12 mouse cellular contexts compared by ENCODE assay signal in the genomic region with DNA sequence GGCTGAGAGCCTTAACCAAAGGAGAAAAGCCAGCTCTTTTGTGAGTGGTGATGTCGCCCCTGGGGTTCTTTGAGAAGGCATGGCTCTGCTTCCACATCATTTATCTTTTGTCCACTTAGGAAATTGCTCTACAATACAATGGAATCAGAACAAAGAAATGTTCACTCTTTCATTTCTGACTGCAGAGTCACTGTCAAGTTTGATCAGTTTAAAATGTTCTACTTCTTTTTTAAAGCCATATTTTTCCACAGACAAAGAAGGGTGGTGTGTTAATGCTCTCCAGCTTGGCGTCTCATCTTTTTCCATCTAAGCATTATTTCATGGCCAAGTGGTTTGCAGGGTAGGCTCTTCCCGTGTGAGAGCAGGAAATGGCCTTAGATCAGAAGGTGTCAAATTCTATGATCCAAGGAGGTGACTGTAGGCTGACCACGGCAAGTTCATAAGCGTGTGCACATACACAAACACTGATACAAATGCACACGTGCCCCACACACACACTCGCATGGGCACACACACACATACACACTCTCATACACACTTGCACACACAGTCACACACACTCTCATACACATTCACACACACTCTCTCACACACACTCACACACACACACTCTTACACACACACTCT.
DNase-seq lines count a peak whose midpoint lies in the region; ATAC-seq lines count a peak whose summit lies in the region.
"Had no signal": no experiment of that assay in that cellular context is flagged by ENCODE, and none has a peak within 500 bp of the region (broad histone marks: within the 10 kb centered on the region; RNA-seq: fewer than 3 reads in every experiment).

No protein-coding gene starts in this region.

- no peak overlapping the region for H3K9ac ChIP-seq in heart, embryonic 16.5 days (ENCODE audit: low read length)
- H3K9ac ChIP-seq in limb, embryonic 11.5 days (ENCODE audit: low read length) = no peak overlapping the region
- H3K9ac ChIP-seq: limb, embryonic 12.5 days had no signal

- H3K9me3 ChIP-seq in heart, embryonic 16.5 days (replicated peaks; ENCODE audit: control insufficient read depth, low read length) = no peaks in the 10 kb centered on the region
- no peaks in the 10 kb centered on the region for H3K9me3 ChIP-seq in limb, embryonic 11.5 days (ENCODE audit: control insufficient read depth, low read length)
- H3K9me3 ChIP-seq: limb, embryonic 12.5 days had no signal

- no peaks in the 10 kb centered on the region for H3K36me3 ChIP-seq in heart, embryonic 16.5 days (ENCODE audit: control insufficient read depth, insufficient read depth)
- H3K36me3 ChIP-seq in limb, embryonic 11.5 days (ENCODE audit: control insufficient read depth, insufficient read depth, low read length) = no peaks in the 10 kb centered on the region
- H3K36me3 ChIP-seq: limb, embryonic 12.5 days had no signal

- intact Hi-C loops in heart, postnatal 25 days (cut with DNase I) = no loop called here

- no peak for DNase-seq in heart, postnatal 25 days (ENCODE audit: low spot score)
- DNase-seq in 416B (ENCODE audit: low read depth) = peak; percentile 52
- peak; percentile 33 for DNase-seq in CD4-positive, CD25-positive, alpha-beta regulatory T cell, adult 2 months (ENCODE audit: low read depth, low spot score)
- DNase-seq in limb, embryonic 11.5 days (ENCODE audit: low spot score) = peak; percentile 11
- no peak for DNase-seq in adrenal gland, adult 2 months
- DNase-seq in cerebellum, adult 18-20 months = no peak
- DNase-seq: adrenal gland, postnatal 36 days; gastrocnemius, adult 2 months; kidney, adult 8-10 months had no signal

- H3K4me3 ChIP-seq in heart, embryonic 16.5 days (ENCODE audit: low read length) = no peak overlapping the region
- H3K4me3 ChIP-seq in limb, embryonic 11.5 days (ENCODE audit: low read depth, low read length) = no peak overlapping the region
- H3K4me3 ChIP-seq: gastrocnemius, adult 2 months; limb, embryonic 12.5 days had no signal

- no peaks in the 10 kb centered on the region for H3K27me3 ChIP-seq in heart, embryonic 16.5 days (ENCODE audit: control insufficient read depth, insufficient read depth, low read length)
- H3K27me3 ChIP-seq in limb, embryonic 11.5 days (ENCODE audit: control insufficient read depth, insufficient read depth, low read length) = no peaks in the 10 kb centered on the region
- H3K27me3 ChIP-seq: limb, embryonic 12.5 days had no signal

- H3K27ac ChIP-seq in heart, embryonic 16.5 days (ENCODE audit: low read length) = peak overlapping the region; percentile 41
- H3K27ac ChIP-seq in limb, embryonic 11.5 days (replicated peaks; ENCODE audit: low read depth, low read length) = no peak overlapping the region
- H3K27ac ChIP-seq: gastrocnemius, adult 2 months; limb, embryonic 12.5 days had no signal

- WGBS in heart, embryonic 16.5 days = 53% methylated on average over 7 of the region's 7 CpGs
- WGBS in limb, embryonic 11.5 days = 77% methylated on average over 7 of the region's 7 CpGs

- peaks cover 8% of the 10 kb centered on the region for H3K4me1 ChIP-seq in heart, embryonic 16.5 days (ENCODE audit: control insufficient read depth, insufficient read depth, low read length)
- no peaks in the 10 kb centered on the region for H3K4me1 ChIP-seq in limb, embryonic 11.5 days (ENCODE audit: control insufficient read depth, insufficient read depth, low read length)
- H3K4me1 ChIP-seq: limb, embryonic 12.5 days had no signal

- no peak; the same call in 1 of the 2 replicates for ATAC-seq in heart, embryonic 16.5 days (replicated peaks; ENCODE audit: extremely low read depth, insufficient read depth, low FRiP score)
- no peak for ATAC-seq in limb, embryonic 11.5 days (ENCODE audit: insufficient number of reproducible peaks, low FRiP score, low TSS enrichment, low read depth)
- ATAC-seq in megakaryocyte-erythroid progenitor cell, adult 5-6 weeks (replicated peaks; ENCODE audit: low FRiP score, low TSS enrichment, poor library complexity, severe bottlenecking) = no peak

- no peak overlapping the region for H3K4me2 ChIP-seq in heart, embryonic 16.5 days (ENCODE audit: low read depth, low read length)
- H3K4me2 ChIP-seq in limb, embryonic 11.5 days (ENCODE audit: low read depth, severe bottlenecking) = no peak overlapping the region
- H3K4me2 ChIP-seq: limb, embryonic 12.5 days had no signal

Comparison
In these comparisons a context has a peak if more than half of its experiments do, and no peak if none do; other contexts are left out.
1. DNase-seq: peak in 416B (single experiment), CD4-positive, CD25-positive, alpha-beta regulatory T cell, adult 2 months (single experiment) and limb, embryonic 11.5 days (single experiment); none in heart, postnatal 25 days (single experiment), adrenal gland, adult 2 months (single experiment) and cerebellum, adult 18-20 months (0 of 2).